Mouse (Mus musculus) frontal cortex, adult 2 months (tissue): ENCODE results near the gene Ralgps1. TPM values are rescaled to one million over a fixed set of nuclear protein-coding genes. Genes with fewer than 3 reads are reported as not detected.
A peak's percentile ranks its signal among the peaks of the same experiment; 100 is the strongest.
"Not testable (repeated sequence)": the region's sequence is repeated elsewhere in the genome, so short reads cannot be mapped to it uniquely, and the experiment has no call there.

Experiments used
- DNase-seq, 2 experiments: peaks; one replicate each; pipeline ENCODE4 v3.0.0; 2022; ENCODE audit warnings: low spot score in 1 of 2; ENCODE audit errors: extremely low spot score in 1 of 2
- polyA plus RNA-seq: library from polyadenylated mRNA; depleted of rRNA; stranded (reverse); fragments of >200 nt; gene quantifications from 2 replicates; pipeline ENCODE4 v1.2.3, GENCODE M21; 2012

The Ralgps1 gene
- polyA plus RNA-seq, 1 experiment, result 63.9 TPM

- no peak for DNase-seq
Measured at GRCm38 (mm10) chr2:33323799-33324595, 47.3 kb downstream of the Ralgps1 start.

- DNase-seq, result not testable (repeated sequence)
Measured at GRCm38 (mm10) chr2:33323043-33323625, 48.2 kb downstream of the Ralgps1 start.

- no peak for DNase-seq
Measured at GRCm38 (mm10) chr2:33321641-33322040, 49.6 kb downstream of the Ralgps1 start.

- DNase-seq, result no peak
Measured at GRCm38 (mm10) chr2:33321031-33321430, 50.3 kb downstream of the Ralgps1 start.

GRCm38 (mm10) chr2:33320568-33320967, 50.7 kb downstream of the Ralgps1 start:
- DNase-seq, result no peak

GRCm38 (mm10) chr2:33319934-33320333, 51.4 kb downstream of the Ralgps1 start:
- no peak for DNase-seq

GRCm38 (mm10) chr2:33319455-33319854, 51.8 kb downstream of the Ralgps1 start:
- no peak for DNase-seq

GRCm38 (mm10) chr2:33318491-33318964, 52.8 kb downstream of the Ralgps1 start:
- peak; percentile 52 to 70 for DNase-seq

GRCm38 (mm10) chr2:33316516-33316915, 54.8 kb downstream of the Ralgps1 start:
- DNase-seq, result peak; percentile 24 to 62

GRCm38 (mm10) chr2:33316063-33316405, 55.3 kb downstream of the Ralgps1 start:
- DNase-seq, result no peak

GRCm38 (mm10) chr2:33315233-33316062, 55.8 kb downstream of the Ralgps1 start:
- DNase-seq, result peak in 1 of 2 experiments; percentile 57

- DNase-seq, result peak; percentile 32 to 47
Measured at GRCm38 (mm10) chr2:33309426-33309825, 61.9 kb downstream of the Ralgps1 start.

GRCm38 (mm10) chr2:33306565-33306964, 64.7 kb downstream of the Ralgps1 start:
- DNase-seq, result no peak

GRCm38 (mm10) chr2:33303416-33303947, 67.8 kb downstream of the Ralgps1 start:
- DNase-seq, result no peak

- no peak for DNase-seq
Measured at GRCm38 (mm10) chr2:33302828-33303227, 68.5 kb downstream of the Ralgps1 start.

- no peak for DNase-seq
Measured at GRCm38 (mm10) chr2:33302405-33302804, 68.9 kb downstream of the Ralgps1 start.

GRCm38 (mm10) chr2:33300371-33301046, 70.8 kb downstream of the Ralgps1 start:
- DNase-seq, result peak in 1 of 2 experiments; percentile 37

- DNase-seq, result no peak
Measured at GRCm38 (mm10) chr2:33298928-33299327, 72.4 kb downstream of the Ralgps1 start.

- DNase-seq, result no peak
Measured at GRCm38 (mm10) chr2:33295115-33295514, 76.2 kb downstream of the Ralgps1 start.

- DNase-seq, result no peak
Measured at GRCm38 (mm10) chr2:33292057-33292456, 79.2 kb downstream of the Ralgps1 start.
